Mouse (Mus musculus) liver, embryonic 14.5 days (tissue): ENCODE results near the gene Commd7. TPM values are rescaled to one million over a fixed set of nuclear protein-coding genes. Genes with fewer than 3 reads are reported as not detected.

Experiments used
- ATAC-seq: fragments of 200-750 bp; cut with Nextera tagmentation; 2 replicates; pipeline ENCODE4 v1.8.0; 2017; ENCODE audit warnings: moderate number of reproducible peaks, mild to moderate bottlenecking, moderate library complexity; ENCODE audit not compliant: insufficient read depth
- DNase-seq, 3 experiments: peaks; one replicate each; pipeline ENCODE4 v3.0.0-alpha.2; 2012 to 2013; ENCODE audit warnings: low read depth in 3 of 3, low spot score in 3 of 3
- H3K27ac ChIP-seq: fragments of 300-500 bp; sonication (generic); 2 replicates; pipeline ENCODE4 v1.5.1; 2014; ENCODE audit warnings: moderate library complexity, mild to moderate bottlenecking, control low read depth, inconsistent platforms
- H3K27me3 ChIP-seq: fragments of 300-500 bp; sonication (generic); 2 replicates; pipeline ENCODE4 v1.6.1; 2014; ENCODE audit warnings: mild to moderate bottlenecking, low read length, moderate library complexity; ENCODE audit not compliant: control insufficient read depth, insufficient read depth
- H3K36me3 ChIP-seq: fragments of 300-500 bp; sonication (generic); replicated peaks from 2 replicates; pipeline ENCODE4 v1.6.1; 2014; ENCODE audit warnings: low read depth; ENCODE audit not compliant: control insufficient read depth, insufficient read depth
- H3K4me1 ChIP-seq, 2 experiments: fragments of 200-500 bp in 1 of 2; fragments of 300-500 bp in 1 of 2; sonication (generic) in 1 of 2; replicated peaks; 2 replicates each; pipeline ENCODE4 v1.6.1; 2012 to 2014; ENCODE audit warnings: antibody characterized with exemption in 1 of 2, inconsistent platforms in 1 of 2, low read length in 1 of 2; ENCODE audit not compliant: control insufficient read depth in 2 of 2, insufficient read depth in 2 of 2
- H3K4me2 ChIP-seq: fragments of 300-500 bp; sonication (generic); 2 replicates; pipeline ENCODE4 v1.6.1; 2014; ENCODE audit warnings: low read depth, mild to moderate bottlenecking, control low read depth, moderate library complexity
- H3K4me3 ChIP-seq, 2 experiments: fragments of 200-500 bp in 1 of 2; fragments of 300-500 bp in 1 of 2; sonication (generic) in 1 of 2; 2 replicates each; pipeline ENCODE4 v1.5.1; 2012 to 2014; ENCODE audit warnings: low read depth in 2 of 2, low read length in 2 of 2, mild to moderate bottlenecking in 2 of 2, control low read depth in 1 of 2, inconsistent platforms in 1 of 2, moderate library complexity in 1 of 2; ENCODE audit not compliant: insufficient read depth in 1 of 2
- H3K9ac ChIP-seq: fragments of 300-500 bp; sonication (generic); replicated peaks from 2 replicates; pipeline ENCODE4 v1.6.1; 2014; ENCODE audit warnings: mild to moderate bottlenecking, control low read depth, moderate library complexity
- H3K9me3 ChIP-seq: fragments of 300-500 bp; sonication (generic); 2 replicates; pipeline ENCODE4 v1.6.1; 2016; ENCODE audit warnings: low read length, mixed read lengths; ENCODE audit not compliant: control insufficient read depth
- CTCF ChIP-seq: IDR thresholded peaks from 2 replicates; pipeline ENCODE4 v1.5.1; 2016; ENCODE audit warnings: antibody characterized with exemption, low read depth, control low read depth
- EP300 ChIP-seq: IDR thresholded peaks from 2 replicates; pipeline ENCODE4 v1.6.1; 2016; ENCODE audit warnings: antibody characterized with exemption, low read depth
- WGBS: fragments of 180-500 bp; shearing (Covaris S2); extraction: QIAGEN DNeasy Blood & Tissue Kit; methylation state at CpG from one replicate; pipeline ENCODE4 v1.1.7; 2014; ENCODE audit not compliant: insufficient replicate concordance; 5-methylcytosine and 5-hydroxymethylcytosine counted together
- polyA plus RNA-seq, 2 experiments: library from polyadenylated mRNA; depleted of rRNA in 1 of 2; stranded (reverse) in 1 of 2; unstranded in 1 of 2; fragments of >200 nt; fragmentation: Nextera tagmentation in 1 of 2; extraction: Ambion mirVana in 1 of 2; gene quantifications; 2 replicates each; pipeline versions ENCODE4 v1.2.1 to v1.2.3; 2012 to 2014

The Commd7 gene
- polyA plus RNA-seq, 2 experiments = 9.5 to 24.9 TPM

DNA sequence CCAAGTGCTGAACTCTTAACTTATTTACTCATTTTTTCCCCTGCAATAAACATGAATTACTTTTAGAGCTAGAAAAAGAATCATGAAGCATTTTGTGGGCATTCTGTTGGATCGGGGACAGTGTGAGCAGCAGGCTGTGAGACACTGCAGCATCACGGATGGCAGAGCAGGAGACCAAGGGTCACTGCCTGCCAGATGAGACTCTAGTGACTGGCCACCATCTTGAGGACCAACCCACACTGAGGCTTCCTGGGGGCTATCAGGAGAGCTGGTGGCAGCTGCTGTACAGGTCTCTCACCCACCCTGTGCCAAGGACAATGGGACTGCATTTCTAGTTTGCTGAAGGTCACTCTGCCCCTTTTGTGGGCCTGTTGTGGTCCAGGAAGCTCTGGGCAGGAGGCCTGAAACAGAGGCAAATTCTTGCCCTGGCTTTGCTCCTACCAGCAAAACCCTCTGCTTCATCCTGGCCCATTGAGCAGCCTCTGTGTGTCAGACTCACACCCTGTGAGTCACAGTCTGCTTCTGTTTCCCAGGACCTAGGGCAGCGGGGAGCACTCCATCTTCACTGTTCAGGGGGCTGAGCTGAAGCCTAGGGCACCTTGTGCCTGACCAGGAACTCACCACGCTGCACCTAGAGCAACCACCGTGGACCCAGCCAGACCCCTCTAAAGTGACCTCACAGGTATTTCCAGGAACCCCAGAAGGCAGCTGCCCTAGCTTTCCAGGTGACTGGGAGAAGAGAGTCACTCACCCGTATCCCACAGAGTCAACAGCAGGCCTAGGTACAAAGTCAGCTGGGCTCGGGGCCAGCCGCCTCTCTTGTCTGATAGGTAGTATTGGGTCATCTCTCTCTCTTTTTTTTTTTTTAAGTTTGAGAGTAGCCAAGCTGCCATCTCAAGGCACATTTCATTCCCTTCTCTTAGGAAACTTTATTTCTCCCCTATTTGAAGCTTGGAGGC, 40.2 kb downstream of the Commd7 start:
- ATAC-seq = peak; percentile 51; the same call in 1 of the 2 replicates
- H3K9ac ChIP-seq = no peak overlapping the region
- 63% methylated on average over 8 of the region's 8 CpGs for WGBS
- H3K4me1 ChIP-seq = peaks cover 0 to 9% of the 10 kb centered on the region in 2 experiments; a peak in 2 of 4 replicates
- TF ChIP-seq CTCF = no peak
- no peak for TF ChIP-seq EP300
- H3K27me3 ChIP-seq = no peaks in the 10 kb centered on the region
- H3K36me3 ChIP-seq = no peaks in the 10 kb centered on the region
- H3K4me3 ChIP-seq = no peak overlapping the region
- H3K9me3 ChIP-seq = no peaks in the 10 kb centered on the region
- no peak for DNase-seq
- H3K27ac ChIP-seq = peak overlapping the region; percentile 21; the same call in 1 of the 2 replicates
- no peak overlapping the region for H3K4me2 ChIP-seq

DNA sequence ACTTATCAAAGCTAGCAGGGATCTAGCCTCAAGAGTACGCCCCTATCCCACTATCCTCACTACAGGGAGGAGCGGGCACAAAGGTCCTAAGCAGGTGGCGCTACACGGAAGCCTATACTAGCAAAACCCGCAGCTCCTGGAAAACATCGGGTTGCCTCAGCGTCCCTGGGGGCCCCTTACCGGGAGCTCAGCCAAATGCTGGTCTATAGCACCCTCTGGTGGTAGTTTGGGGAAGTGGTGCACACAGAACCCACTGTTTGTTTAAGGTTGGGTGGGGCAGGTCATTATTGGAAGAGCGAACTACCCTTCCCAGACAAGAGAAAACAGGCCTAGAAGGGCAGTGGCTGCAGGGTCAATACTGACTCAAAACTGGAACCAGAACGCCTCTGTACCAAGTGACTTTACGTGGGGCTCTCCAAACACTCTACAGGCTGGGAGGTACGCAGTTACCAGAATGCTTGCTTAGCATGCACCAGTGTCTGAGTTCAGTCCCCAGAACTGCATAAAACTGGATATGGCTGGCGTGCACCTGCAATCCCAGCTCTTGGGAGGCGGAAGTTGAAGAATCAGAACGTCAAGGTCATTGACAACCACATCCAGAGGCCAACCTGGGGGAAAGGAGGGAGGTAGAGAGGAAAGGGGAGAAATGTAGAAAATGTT, 45.9 kb downstream of the Commd7 start:
- H3K4me3 ChIP-seq = peak overlapping the region in 1 of 2 experiments; percentile 43; a peak in 2 of 4 replicates
- peak overlapping the region; percentile 48 for H3K4me2 ChIP-seq
- TF ChIP-seq EP300 = peak; percentile 40; the same call in 1 of the 2 replicates
- TF ChIP-seq CTCF = peak; percentile 98
- peaks cover 24 to 46% of the 10 kb centered on the region in 2 experiments for H3K4me1 ChIP-seq
- no peaks in the 10 kb centered on the region for H3K9me3 ChIP-seq
- H3K27me3 ChIP-seq = no peaks in the 10 kb centered on the region
- peak; percentile 65 to 78 (median 72) for DNase-seq
- no peaks in the 10 kb centered on the region for H3K36me3 ChIP-seq
- H3K27ac ChIP-seq = 0 out of 2 replicates have a peak overlapping the region, but pooled peaks have one; percentile 3
- peak overlapping the region; percentile 6 for H3K9ac ChIP-seq
- WGBS = 10% methylated on average over 15 of the region's 15 CpGs
- ATAC-seq = peak; percentile 54

DNA sequence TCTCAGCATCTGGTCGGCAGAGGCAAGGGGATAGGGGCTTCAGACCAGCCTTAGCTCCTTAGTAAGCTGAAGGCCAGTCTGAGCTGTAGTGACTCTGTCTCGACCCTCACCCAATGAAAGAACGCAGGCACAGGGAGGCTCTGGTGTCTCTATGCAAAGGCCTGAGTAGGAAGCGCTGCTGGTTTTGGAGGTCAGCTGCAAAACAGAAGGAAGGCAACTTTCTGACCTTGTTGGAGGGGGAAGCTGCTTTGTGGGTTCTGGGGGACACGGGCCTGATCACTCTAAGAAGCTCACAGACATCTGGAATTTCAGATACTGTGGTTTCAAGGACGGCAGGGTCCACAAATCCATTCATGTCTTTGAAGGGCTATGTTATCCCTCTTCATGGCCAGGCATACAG, 46.6 kb downstream of the Commd7 start:
- 40% methylated on average over 6 of the region's 6 CpGs for WGBS
- peak overlapping the region; percentile 6 for H3K9ac ChIP-seq
- peak overlapping the region; percentile 48 for H3K4me2 ChIP-seq
- H3K4me1 ChIP-seq = peaks cover 27 to 52% of the 10 kb centered on the region in 2 experiments
- H3K27me3 ChIP-seq = no peaks in the 10 kb centered on the region
- no peak for ATAC-seq
- H3K4me3 ChIP-seq = no peak overlapping the region; a peak in 1 of 4 replicates
- H3K9me3 ChIP-seq = no peaks in the 10 kb centered on the region
- no peak overlapping the region; the same call in 1 of the 2 replicates for H3K27ac ChIP-seq
- H3K36me3 ChIP-seq = no peaks in the 10 kb centered on the region
- DNase-seq = no peak
- TF ChIP-seq EP300 (no peak), CTCF (no peak)

DNA sequence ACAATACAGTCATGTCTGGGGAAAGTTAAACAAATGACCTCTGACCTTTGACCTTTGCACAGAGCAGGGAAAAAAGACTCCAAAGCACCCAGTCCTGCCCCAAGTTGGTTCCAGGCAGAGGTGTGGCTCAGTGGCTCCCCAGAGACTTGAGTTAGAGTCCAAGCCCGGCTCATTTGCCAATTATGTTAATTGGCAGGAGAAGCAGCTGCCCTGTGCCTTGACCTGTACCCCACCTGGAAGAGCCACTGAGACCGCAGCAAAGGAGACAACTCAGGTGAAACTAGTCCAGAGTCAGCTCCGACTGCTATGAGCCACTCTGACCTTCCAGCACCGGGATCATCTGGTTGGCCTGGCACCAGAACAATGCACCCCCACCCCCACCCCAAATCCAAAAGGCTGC, 48.2 kb downstream of the Commd7 start:
- no peaks in the 10 kb centered on the region for H3K36me3 ChIP-seq
- H3K4me1 ChIP-seq = peaks cover 32 to 58% of the 10 kb centered on the region in 2 experiments
- H3K27ac ChIP-seq = peak overlapping the region; percentile 83
- 66% methylated on average over 4 of the region's 4 CpGs for WGBS
- H3K4me3 ChIP-seq = no peak overlapping the region
- ATAC-seq (no peak), DNase-seq (no peak)
- H3K9ac ChIP-seq = peak overlapping the region; percentile 68; the same call in 1 of the 2 replicates
- no peaks in the 10 kb centered on the region for H3K9me3 ChIP-seq
- no peaks in the 10 kb centered on the region for H3K27me3 ChIP-seq
- no peak for TF ChIP-seq EP300
- no peak for TF ChIP-seq CTCF
- peak overlapping the region; percentile 78; the same call in 1 of the 2 replicates for H3K4me2 ChIP-seq
